Mouse (Mus musculus): ENCODE results near the gene Chst11.

DNA sequence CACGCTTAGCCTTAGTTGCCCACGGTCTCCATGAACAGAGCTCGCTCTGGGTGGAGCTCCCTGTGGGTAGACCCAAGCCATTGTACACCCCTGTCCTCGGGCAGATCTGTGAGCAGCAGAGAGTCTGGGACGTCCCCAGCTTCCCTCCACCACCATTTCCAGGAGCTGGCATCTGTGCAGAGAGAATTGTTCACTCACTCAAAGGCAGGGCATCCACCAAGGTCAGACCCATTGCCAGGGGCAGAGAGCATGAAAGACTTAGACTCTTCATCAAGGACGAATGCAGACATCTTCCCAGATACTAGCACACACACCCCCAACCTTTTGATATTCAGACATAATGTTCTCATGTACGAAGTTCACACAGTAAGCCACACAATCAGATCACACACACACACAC, 216.2 kb downstream of the Chst11 start:
- TF ChIP-seq POLR2A (IDR thresholded peaks at IDR 0.05; ENCODE audit: extremely low read depth, insufficient read depth, low read length) (no peak), CTCF (IDR thresholded peaks at IDR 0.05; ENCODE audit: extremely low read depth, insufficient read depth, low read length) (no peak)
